Mouse (Mus musculus) hindbrain, embryonic 11.5 days (tissue): ENCODE data around the gene Sgf29. TPM values are rescaled to one million over a fixed set of nuclear protein-coding genes. Genes with fewer than 3 reads are reported as not detected.

Source experiments
- ATAC-seq: fragments of 200-750 bp; cut with Nextera tagmentation; 2 replicates; pipeline ENCODE4 v1.8.0; 2017; ENCODE audit warnings: mild to moderate bottlenecking, moderate TSS enrichment, moderate library complexity; ENCODE audit not compliant: low FRiP score
- DNase-seq: peaks from one replicate; pipeline ENCODE4 v3.0.0-alpha.2; 2015; ENCODE audit warnings: low spot score
- H3K27ac ChIP-seq: fragments of 300-500 bp; sonication (generic); 2 replicates; pipeline ENCODE4 v1.5.1; 2014; ENCODE audit warnings: mild to moderate bottlenecking, low read depth, low read length
- H3K27me3 ChIP-seq: fragments of 300-500 bp; sonication (generic); 2 replicates; pipeline ENCODE4 v1.6.1; 2014; ENCODE audit warnings: mild to moderate bottlenecking, low read length, moderate library complexity, mixed read lengths; ENCODE audit not compliant: control insufficient read depth, insufficient read depth
- H3K36me3 ChIP-seq: fragments of 300-500 bp; sonication (generic); 2 replicates; pipeline ENCODE4 v1.6.1; 2014; ENCODE audit warnings: mild to moderate bottlenecking, low read length, moderate library complexity, mixed read lengths; ENCODE audit not compliant: control insufficient read depth, insufficient read depth
- H3K4me1 ChIP-seq: fragments of 300-500 bp; sonication (generic); replicated peaks from 2 replicates; pipeline ENCODE4 v1.6.1; 2014; ENCODE audit warnings: low read length, mixed read lengths; ENCODE audit not compliant: control insufficient read depth, insufficient read depth
- H3K4me2 ChIP-seq: fragments of 300-500 bp; sonication (generic); replicated peaks from 2 replicates; pipeline ENCODE4 v1.6.1; 2014; ENCODE audit warnings: mild to moderate bottlenecking, low read depth, low read length
- H3K4me3 ChIP-seq: fragments of 300-500 bp; sonication (generic); 2 replicates; pipeline ENCODE4 v1.5.1; 2014; ENCODE audit warnings: low read depth, low read length
- H3K9ac ChIP-seq: fragments of 300-500 bp; sonication (generic); 2 replicates; pipeline ENCODE4 v1.6.1; 2014; ENCODE audit warnings: low read depth, low read length
- H3K9me3 ChIP-seq: fragments of 300-500 bp; sonication (generic); 2 replicates; pipeline ENCODE4 v1.6.1; 2016; ENCODE audit warnings: low read length; ENCODE audit not compliant: control insufficient read depth
- WGBS: fragments of 180-500 bp; shearing (Covaris S2); extraction: QIAGEN DNeasy Blood & Tissue Kit; methylation state at CpG from one replicate; pipeline ENCODE4 v1.1.7; 2014; 5-methylcytosine and 5-hydroxymethylcytosine counted together
- polyA plus RNA-seq: library from polyadenylated mRNA; unstranded; fragments of >200 nt; fragmentation: Nextera tagmentation; extraction: Ambion mirVana; gene quantifications from 2 replicates; pipeline ENCODE4 v1.2.1, GENCODE M21; 2014

Gene Sgf29
- polyA plus RNA-seq, 1 experiment from 2014 or later = 49.3 TPM

- H3K4me3 ChIP-seq = no peak overlapping the region
- no peaks in the 10 kb centered on the region for H3K27me3 ChIP-seq
- no peak for DNase-seq
- no peaks in the 10 kb centered on the region for H3K36me3 ChIP-seq
- no peak overlapping the region for H3K9ac ChIP-seq
- H3K9me3 ChIP-seq = no peaks in the 10 kb centered on the region
- 0 out of 2 replicates have a peak overlapping the region, but pooled peaks have one; percentile 4 for H3K4me2 ChIP-seq
- H3K4me1 ChIP-seq = peaks cover 11% of the 10 kb centered on the region
- H3K27ac ChIP-seq = no peak overlapping the region
- ATAC-seq = no peak
- 90% methylated on average over 6 of the region's 6 CpGs for WGBS
Measured at GRCm38 (mm10) chr7:126702358-126702757, 53.2 kb downstream of the Sgf29 start.

- DNase-seq (no peak), ATAC-seq (no peak)
- H3K4me1 ChIP-seq = peaks cover 11% of the 10 kb centered on the region
- peak overlapping the region; percentile 72; the same call in 1 of the 2 replicates for H3K9ac ChIP-seq
- peak overlapping the region; percentile 65 for H3K4me3 ChIP-seq
- no peaks in the 10 kb centered on the region for H3K9me3 ChIP-seq
- H3K4me2 ChIP-seq = peak overlapping the region; percentile 92
- no peaks in the 10 kb centered on the region for H3K36me3 ChIP-seq
- 88% methylated on average over 12 of the region's 12 CpGs for WGBS
- H3K27ac ChIP-seq = no peak overlapping the region
- no peaks in the 10 kb centered on the region for H3K27me3 ChIP-seq
Measured at GRCm38 (mm10) chr7:126702861-126703756, 54.0 kb downstream of the Sgf29 start.

- Histone ChIP-seq H3K27me3 (no peaks in the 10 kb centered on the region), H3K27ac (no peak overlapping the region), H3K4me2 (peak overlapping the region; percentile 92), H3K9me3 (no peaks in the 10 kb centered on the region), H3K9ac (peak overlapping the region; percentile 72), H3K36me3 (no peaks in the 10 kb centered on the region), H3K4me3 (peak overlapping the region; percentile 65), H3K4me1 (peaks cover 11% of the 10 kb centered on the region)
- ATAC-seq (no peak), DNase-seq (no peak)
- WGBS = 21% methylated on average over 7 of the region's 7 CpGs
Measured at GRCm38 (mm10) chr7:126703757-126704077, 54.6 kb downstream of the Sgf29 start.

DNA sequence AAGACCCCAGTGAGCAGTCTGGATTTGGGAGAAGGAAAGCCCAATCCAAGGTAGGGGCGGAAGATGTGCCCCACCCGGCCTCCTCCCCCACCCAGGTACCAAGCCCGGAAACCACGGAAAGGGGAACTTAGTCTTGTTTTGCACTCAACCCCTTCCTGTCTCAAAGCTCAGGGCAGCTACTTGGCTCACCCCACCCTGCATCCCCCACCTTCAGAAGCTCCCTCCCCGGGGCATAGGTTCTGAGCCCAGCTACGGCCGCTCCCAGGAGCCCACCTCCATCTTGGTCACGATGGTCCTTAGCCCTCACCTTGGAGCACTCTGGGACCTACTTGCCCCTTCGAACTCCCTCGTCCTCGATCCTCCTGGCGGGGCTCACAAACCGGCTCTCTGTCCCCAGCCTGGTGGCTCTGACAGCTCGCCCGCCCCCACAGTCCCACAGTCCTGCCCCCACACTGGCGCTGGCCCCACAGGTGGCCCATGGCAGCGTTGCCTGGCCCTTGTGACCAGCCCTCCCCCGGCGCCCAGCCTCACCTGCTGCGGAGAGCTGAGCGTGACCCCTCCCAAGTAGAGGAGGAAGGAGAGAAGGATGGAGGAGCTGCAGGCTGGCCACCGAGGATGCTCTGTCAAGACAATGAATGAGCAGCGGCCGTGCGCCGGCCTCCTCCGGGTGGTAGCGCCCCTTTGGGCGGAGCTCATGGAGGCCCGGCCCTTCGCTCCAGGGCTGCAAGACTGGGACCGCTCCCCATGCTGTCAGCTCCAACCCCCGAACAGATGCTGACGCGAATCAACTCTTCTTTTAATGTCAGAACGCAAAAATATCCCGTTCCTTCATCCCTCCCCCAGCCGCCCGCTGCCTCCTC lies 55.2 kb downstream of the Sgf29 start:
- ATAC-seq = peak; percentile 82

DNA sequence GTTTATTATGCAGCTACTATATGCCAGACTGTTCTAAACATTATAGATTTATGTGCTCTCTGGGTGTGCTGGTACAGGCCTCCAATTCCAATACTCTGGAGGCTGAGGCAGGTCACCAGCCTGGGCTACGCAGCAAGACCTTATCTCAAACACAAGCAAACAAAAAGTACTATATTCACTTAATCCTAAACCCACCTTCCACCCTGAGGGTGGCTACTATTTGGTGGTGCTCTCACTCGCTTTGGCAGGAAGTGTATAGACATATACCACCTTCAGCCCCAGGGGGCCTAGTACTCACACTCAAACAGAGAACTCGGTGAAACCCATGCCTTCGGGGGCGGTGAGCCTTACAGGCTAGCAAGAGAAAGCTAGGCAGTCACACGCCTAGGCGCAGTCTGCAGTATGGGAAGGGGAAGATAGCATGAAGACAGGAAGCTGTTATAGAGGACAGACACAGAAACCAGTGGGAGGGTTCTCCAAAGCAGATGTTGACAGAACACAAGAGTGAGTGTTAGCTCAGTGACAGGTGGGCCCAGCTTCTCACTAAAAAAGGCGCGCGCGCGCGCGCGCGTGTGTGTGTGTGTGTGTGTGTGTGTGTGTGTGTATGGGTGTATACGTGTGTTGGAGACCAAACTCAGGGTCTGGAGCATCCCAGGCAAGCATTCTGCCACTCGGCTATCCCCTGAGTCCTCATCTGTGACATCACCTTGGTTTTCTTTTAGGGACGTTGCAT lies 58.5 kb downstream of the Sgf29 start, which contains the start of gene Coro1a:
Gene Coro1a (minus strand): TSS at position 346 of the 733 bp plus-strand sequence.
- DNase-seq (no peak), ATAC-seq (no peak)
- Histone ChIP-seq H3K4me2 (no peak within 1 kb of the TSS), H3K36me3 (no peaks in the 10 kb centered on the region), H3K9ac (no peak within 1 kb of the TSS), H3K27ac (no peak within 1 kb of the TSS), H3K4me1 (peaks cover 4% of the 10 kb centered on the region; the same call in 1 of the 2 replicates), H3K4me3 (no peak within 1 kb of the TSS), H3K9me3 (no peaks in the 10 kb centered on the region), H3K27me3 (no peaks in the 10 kb centered on the region)
- WGBS = 90% methylated on average over 19 of the region's 19 CpGs

More for the DNA sequence above, 55.2 kb downstream of the Sgf29 start:
- Histone ChIP-seq H3K4me3 (peak overlapping the region; percentile 65), H3K27ac (no peak overlapping the region), H3K4me1 (peaks cover 11% of the 10 kb centered on the region), H3K36me3 (no peaks in the 10 kb centered on the region), H3K4me2 (peak overlapping the region; percentile 92), H3K9ac (peak overlapping the region; percentile 72), H3K9me3 (no peaks in the 10 kb centered on the region), H3K27me3 (no peaks in the 10 kb centered on the region)
- DNase-seq = peak; percentile 83
- 3% methylated on average over 38 of the region's 39 CpGs for WGBS

DNA sequence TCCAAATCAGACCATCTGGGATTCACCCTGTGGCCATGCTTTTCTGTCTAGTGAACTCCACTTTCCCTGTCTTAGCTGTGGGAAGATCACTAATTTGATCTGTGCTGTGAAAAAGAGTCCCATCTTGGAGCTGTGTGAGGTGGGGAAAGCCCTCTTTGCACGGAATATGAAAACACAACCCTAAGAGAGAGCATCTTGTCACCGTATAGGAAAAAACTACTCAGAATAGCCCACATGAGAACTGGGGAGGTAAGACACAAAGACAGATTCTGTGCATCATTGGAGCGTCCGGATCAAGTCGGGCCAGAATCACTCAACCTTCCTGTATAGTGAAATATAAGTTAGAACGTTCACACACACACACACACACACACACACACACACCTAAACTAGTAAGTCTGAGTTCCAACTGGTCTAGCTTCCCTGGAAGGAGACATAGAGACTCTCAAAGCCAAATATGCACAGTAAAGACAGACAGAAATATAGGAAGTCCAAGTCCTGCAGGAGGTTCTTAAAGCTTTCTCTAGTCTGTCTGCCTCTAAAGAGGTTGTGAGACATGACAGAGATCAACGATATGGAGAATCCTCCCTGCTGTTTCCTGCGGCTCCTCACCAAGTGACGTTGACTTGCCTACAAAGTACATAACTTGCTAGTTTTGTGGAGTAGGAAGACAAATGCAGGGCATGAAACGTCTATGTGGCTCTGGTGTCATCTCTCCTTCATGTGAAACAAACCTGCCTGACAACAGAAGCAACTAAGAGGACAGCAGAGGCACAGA lies 59.3 kb downstream of the Sgf29 start:
- H3K9me3 ChIP-seq = no peaks in the 10 kb centered on the region
- no peak overlapping the region for H3K4me3 ChIP-seq
- WGBS = 83% methylated on average over 10 of the region's 10 CpGs
- H3K9ac ChIP-seq = no peak overlapping the region
- DNase-seq (no peak), ATAC-seq (no peak)
- no peak overlapping the region for H3K4me2 ChIP-seq
- no peak overlapping the region for H3K27ac ChIP-seq
- no peaks in the 10 kb centered on the region for H3K36me3 ChIP-seq
- peaks cover 4% of the 10 kb centered on the region; the same call in 1 of the 2 replicates for H3K4me1 ChIP-seq
- no peaks in the 10 kb centered on the region for H3K27me3 ChIP-seq

- H3K4me3 ChIP-seq = no peak overlapping the region
- H3K9ac ChIP-seq = no peak overlapping the region
- DNase-seq = no peak
- H3K27me3 ChIP-seq = no peaks in the 10 kb centered on the region
- H3K36me3 ChIP-seq = no peaks in the 10 kb centered on the region
- no peaks in the 10 kb centered on the region for H3K9me3 ChIP-seq
- no peaks in the 10 kb centered on the region for H3K4me1 ChIP-seq
- no peak for ATAC-seq
- 70% methylated on average over 3 of the region's 4 CpGs for WGBS
- no peak overlapping the region for H3K27ac ChIP-seq
- H3K4me2 ChIP-seq = no peak overlapping the region
Measured at GRCm38 (mm10) chr7:126710266-126710665, 61.2 kb downstream of the Sgf29 start.

DNA sequence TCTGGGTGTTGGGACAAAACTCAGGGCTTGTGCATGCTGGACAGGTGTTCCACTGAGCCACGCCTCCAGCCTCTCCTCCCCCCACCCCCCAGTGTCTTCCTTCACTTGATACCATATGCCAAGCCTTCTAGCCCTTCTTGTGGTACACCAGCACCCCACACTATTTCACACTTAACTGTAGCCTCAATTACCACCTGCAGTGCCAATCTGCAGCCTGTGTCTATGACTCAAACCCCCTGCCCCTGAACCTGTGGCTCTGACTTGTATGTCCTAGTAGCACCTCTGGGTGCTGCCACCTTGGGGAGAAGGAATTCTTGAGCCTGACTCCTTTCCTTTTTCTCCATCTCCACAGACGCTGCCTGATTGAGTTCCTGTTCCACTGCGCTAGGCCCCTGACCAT lies 62.8 kb downstream of the Sgf29 start:
- WGBS = 88% methylated on average over 3 of the region's 3 CpGs
- Histone ChIP-seq H3K4me2 (no peak overlapping the region), H3K27ac (no peak overlapping the region), H3K27me3 (no peaks in the 10 kb centered on the region), H3K4me1 (no peaks in the 10 kb centered on the region), H3K36me3 (no peaks in the 10 kb centered on the region), H3K9ac (no peak overlapping the region), H3K9me3 (no peaks in the 10 kb centered on the region), H3K4me3 (no peak overlapping the region)
- ATAC-seq (no peak), DNase-seq (no peak)
